8 mouse cellular contexts compared by ENCODE assay signal in genomic region chr19:38042261-38042722, GRCm38 (mm10). TPM values are rescaled to one million over a fixed set of nuclear protein-coding genes. Genes with fewer than 3 reads are reported as not detected.
DNase-seq lines count a peak whose midpoint lies in the region; ATAC-seq lines count a peak whose summit lies in the region.

No protein-coding gene starts in this region.

- H3K4me3 ChIP-seq in forebrain, embryonic 10.5 days: peak overlapping the region; percentile 56; the same call in 1 of the 2 replicates
- no peak overlapping the region for H3K4me3 ChIP-seq in forebrain, embryonic 11.5 days (ENCODE audit: low read depth, low read length)
- peak overlapping the region; percentile 48 to 52 for H3K4me3 ChIP-seq in heart, embryonic 14.5 days (ENCODE audit: control insufficient read depth in 1 of 2, insufficient read depth in 1 of 2, low read depth in 1 of 2, low read length in 2 of 2)
- H3K4me3 ChIP-seq in neural tube, embryonic 13.5 days: peak overlapping the region; percentile 35

- no peak overlapping the region for H3K9ac ChIP-seq in forebrain, embryonic 11.5 days (ENCODE audit: low read length)
- H3K9ac ChIP-seq in heart, embryonic 14.5 days (ENCODE audit: low read length): peak overlapping the region; percentile 65
- no peak overlapping the region for H3K9ac ChIP-seq in neural tube, embryonic 13.5 days

- ATAC-seq in forebrain, embryonic 11.5 days (replicated peaks; ENCODE audit: low FRiP score): no peak
- ATAC-seq in heart, embryonic 14.5 days (ENCODE audit: insufficient number of reproducible peaks, insufficient read depth, low FRiP score, low read depth): 0 out of 2 replicates have a peak, but pooled peaks have one; percentile 55
- 0 out of 2 replicates have a peak, but pooled peaks have one; percentile 43 for ATAC-seq in neural tube, embryonic 13.5 days (ENCODE audit: low read depth)

- DNase-seq in forebrain, embryonic 10.5 days (ENCODE audit: extremely low spot score, low spot score): no peak
- DNase-seq in forebrain, embryonic 11.5 days (ENCODE audit: low spot score): no peak
- DNase-seq in adrenal gland, postnatal 36 days: peak; percentile 24 to 39
- DNase-seq in kidney, postnatal 10 days: peak; percentile 62
- DNase-seq in frontal cortex, adult 2 months (ENCODE audit: extremely low spot score in 1 of 2, low spot score in 1 of 2): no peak
- no peak for DNase-seq in cerebellum, adult 11 months

- H3K9me3 ChIP-seq in forebrain, embryonic 10.5 days: peaks cover 7% of the 10 kb centered on the region; the same call in 1 of the 2 replicates
- H3K9me3 ChIP-seq in forebrain, embryonic 11.5 days (ENCODE audit: control insufficient read depth, low read length): no peaks in the 10 kb centered on the region
- no peaks in the 10 kb centered on the region for H3K9me3 ChIP-seq in heart, embryonic 14.5 days (ENCODE audit: control insufficient read depth, low read length)
- no peaks in the 10 kb centered on the region for H3K9me3 ChIP-seq in neural tube, embryonic 13.5 days

- peaks cover 18% of the 10 kb centered on the region for H3K4me1 ChIP-seq in forebrain, embryonic 10.5 days
- 0 out of 2 replicates have a peak, but pooled peaks cover 3% of the 10 kb centered on the region for H3K4me1 ChIP-seq in forebrain, embryonic 11.5 days (replicated peaks; ENCODE audit: control insufficient read depth, insufficient read depth, low read length)
- peaks cover 4 to 8% of the 10 kb centered on the region in 2 experiments; a peak in 3 of 4 replicates for H3K4me1 ChIP-seq in heart, embryonic 14.5 days (ENCODE audit: control insufficient read depth in 2 of 2, insufficient read depth in 2 of 2, low read length in 2 of 2)
- H3K4me1 ChIP-seq in neural tube, embryonic 13.5 days (replicated peaks): peaks cover 14% of the 10 kb centered on the region

- 52% methylated on average over 5 of the region's 5 CpGs for WGBS in forebrain, embryonic 10.5 days
- WGBS in forebrain, embryonic 11.5 days: 42% methylated on average over 5 of the region's 5 CpGs
- WGBS in heart, embryonic 14.5 days: 5% methylated on average over 5 of the region's 5 CpGs
- WGBS in neural tube, embryonic 13.5 days: 22% methylated on average over 5 of the region's 5 CpGs

- H3K27me3 ChIP-seq in forebrain, embryonic 10.5 days (ENCODE audit: poor library complexity, severe bottlenecking): peaks cover 53% of the 10 kb centered on the region
- H3K27me3 ChIP-seq in forebrain, embryonic 11.5 days (ENCODE audit: control insufficient read depth, insufficient read depth, low read length): peaks cover 6% of the 10 kb centered on the region; the same call in 1 of the 2 replicates
- 0 out of 2 replicates have a peak, but pooled peaks cover 3% of the 10 kb centered on the region for H3K27me3 ChIP-seq in heart, embryonic 14.5 days (ENCODE audit: control insufficient read depth, insufficient read depth, low read length)
- peaks cover 36% of the 10 kb centered on the region for H3K27me3 ChIP-seq in neural tube, embryonic 13.5 days

- no peak overlapping the region for H3K27ac ChIP-seq in forebrain, embryonic 10.5 days
- no peak overlapping the region for H3K27ac ChIP-seq in forebrain, embryonic 11.5 days (ENCODE audit: low read depth, low read length)
- H3K27ac ChIP-seq in heart, embryonic 14.5 days (replicated peaks in 1 of 2; ENCODE audit: control insufficient read depth in 1 of 2, insufficient read depth in 1 of 2, low read depth in 2 of 2, low read length in 2 of 2): peak overlapping the region; percentile 69 to 72
- H3K27ac ChIP-seq in neural tube, embryonic 13.5 days (replicated peaks): no peak overlapping the region

- no peak overlapping the region for H3K4me2 ChIP-seq in forebrain, embryonic 11.5 days (ENCODE audit: low read depth, low read length, severe bottlenecking)
- peak overlapping the region; percentile 75 for H3K4me2 ChIP-seq in heart, embryonic 14.5 days (ENCODE audit: low read length)
- H3K4me2 ChIP-seq in neural tube, embryonic 13.5 days: peak overlapping the region; percentile 59

- H3K36me3 ChIP-seq in forebrain, embryonic 10.5 days (replicated peaks): no peaks in the 10 kb centered on the region
- no peaks in the 10 kb centered on the region for H3K36me3 ChIP-seq in forebrain, embryonic 11.5 days (ENCODE audit: control insufficient read depth, insufficient read depth, low read length)
- H3K36me3 ChIP-seq in heart, embryonic 14.5 days (ENCODE audit: control insufficient read depth, insufficient read depth, low read length): no peaks in the 10 kb centered on the region
- H3K36me3 ChIP-seq in neural tube, embryonic 13.5 days: no peaks in the 10 kb centered on the region

RNA-seq across cellular contexts. Expression of gene Myof, which starts 1.1 kb away (rescaled TPM):
- polyA plus RNA-seq in forebrain, embryonic 10.5 days (2016; fragmentation: Nextera tagmentation; extraction: Ambion mirVana): 1.9 and 2.3 TPM in 2 replicates
- polyA plus RNA-seq in forebrain, embryonic 11.5 days (2014; fragmentation: Nextera tagmentation; extraction: Ambion mirVana): 4.7 and 4.9 TPM in 2 replicates
- 10 to 100 TPM; 33.4 to 59.2 TPM for total RNA-seq in adrenal gland, postnatal 36 days (2021)
- 5.3 and 5.5 TPM in 2 replicates for polyA plus RNA-seq in heart, embryonic 14.5 days (2014; fragmentation: Nextera tagmentation; extraction: Ambion mirVana)
- polyA plus RNA-seq in neural tube, embryonic 13.5 days (2015; fragmentation: Nextera tagmentation; extraction: Ambion mirVana): 2.9 and 3.4 TPM in 2 replicates
- 5.0 and 7.1 TPM in 2 replicates for polyA plus RNA-seq in frontal cortex, adult 2 months (2012; rRNA removed)

RNA-seq across cellular contexts. Expression of gene Cep55, which starts 12.5 kb away (rescaled TPM):
- 43.8 and 45.5 TPM in 2 replicates for polyA plus RNA-seq in forebrain, embryonic 10.5 days (2016; fragmentation: Nextera tagmentation; extraction: Ambion mirVana)
- 51.6 and 61.3 TPM in 2 replicates for polyA plus RNA-seq in forebrain, embryonic 11.5 days (2014; fragmentation: Nextera tagmentation; extraction: Ambion mirVana)
- 1 to 10 TPM; 2.2 to 2.5 TPM for total RNA-seq in adrenal gland, postnatal 36 days (2021)
- 28.3 and 28.4 TPM in 2 replicates for polyA plus RNA-seq in heart, embryonic 14.5 days (2014; fragmentation: Nextera tagmentation; extraction: Ambion mirVana)
- polyA plus RNA-seq in neural tube, embryonic 13.5 days (2015; fragmentation: Nextera tagmentation; extraction: Ambion mirVana): 7.6 and 9.2 TPM in 2 replicates
- polyA plus RNA-seq in frontal cortex, adult 2 months (2012; rRNA removed): 0.48 and 0.50 TPM in 2 replicates

RNA-seq across cellular contexts. Expression of gene Ffar4, which starts 54.6 kb away (rescaled TPM):
- 0.11 TPM in 1 of 2 replicates, not detected in the other for polyA plus RNA-seq in forebrain, embryonic 10.5 days (2016; fragmentation: Nextera tagmentation; extraction: Ambion mirVana)
- polyA plus RNA-seq in forebrain, embryonic 11.5 days (2014; fragmentation: Nextera tagmentation; extraction: Ambion mirVana): not detected in 2 replicates
- 10 to 100 TPM in 1 of 2 experiments, 1 to 10 TPM in 1; 2.5 to 10.4 TPM for total RNA-seq in adrenal gland, postnatal 36 days (2021)
- polyA plus RNA-seq in heart, embryonic 14.5 days (2014; fragmentation: Nextera tagmentation; extraction: Ambion mirVana): not detected in 2 replicates
- not detected in 2 replicates for polyA plus RNA-seq in neural tube, embryonic 13.5 days (2015; fragmentation: Nextera tagmentation; extraction: Ambion mirVana)
- polyA plus RNA-seq in frontal cortex, adult 2 months (2012; rRNA removed): 0.06 TPM in 2 replicates

Comparison
In these comparisons a context has a peak if more than half of its experiments do, and no peak if none do; other contexts are left out.
1. DNase-seq: peak in adrenal gland, postnatal 36 days (2 of 2) and kidney, postnatal 10 days (single experiment); none in forebrain, embryonic 10.5 days (single experiment), forebrain, embryonic 11.5 days (single experiment), frontal cortex, adult 2 months (0 of 2) and cerebellum, adult 11 months (single experiment).
2. H3K27ac ChIP-seq: peak in heart, embryonic 14.5 days (2 of 2); none in forebrain, embryonic 10.5 days (single experiment), forebrain, embryonic 11.5 days (single experiment) and neural tube, embryonic 13.5 days (single experiment).